Mouse (Mus musculus) kidney, postnatal 36 days (tissue): ENCODE results near the gene Gm11239.
"Not testable (repeated sequence)": the region's sequence is repeated elsewhere in the genome, so short reads cannot be mapped to it uniquely, and the experiment has no call there.

Source experiments
- DNase-seq, 2 experiments: peaks; one replicate each; pipeline ENCODE4 v3.0.0; 2021 to 2022; ENCODE audit warnings: mixed read lengths in 2 of 2

The Gm11239 gene

GRCm38 (mm10) chr4:73668054-73668453 lies at the start of gene Gm11239:
Gene Gm11239 (plus strand): TSS chr4:73668354.
- not testable (repeated sequence) for DNase-seq

DNA sequence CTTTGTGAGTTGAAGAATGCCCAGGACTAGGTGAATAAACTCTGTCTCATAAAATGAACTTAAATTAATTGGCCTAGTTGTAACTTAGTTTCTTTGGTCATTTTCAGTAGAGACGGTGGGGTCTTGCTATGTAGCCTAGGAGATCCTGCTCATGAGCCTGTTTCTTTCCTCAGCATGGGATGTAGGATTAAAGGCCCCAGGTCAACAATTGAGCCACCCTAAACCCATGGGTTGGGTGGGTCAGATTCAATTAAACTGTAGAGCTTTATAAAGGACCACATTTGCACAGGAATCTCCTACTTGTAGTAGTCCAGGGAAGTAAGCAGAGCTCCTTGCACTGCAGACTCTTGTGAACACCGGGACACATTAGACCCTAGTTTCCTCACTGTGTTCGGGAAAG lies 45.5 kb upstream of the Gm11239 start, which contains the start of gene Gm11237:
Gene Gm11237, plus strand, starts transcription at position 301 of the 400 bp plus-strand sequence.
- not testable (repeated sequence) for DNase-seq

GRCm38 (mm10) chr4:73637821-73638220 lies 30.3 kb upstream of the Gm11239 start, which contains the start of gene Gm11236:
Gene Gm11236 (plus strand): TSS chr4:73638121.
- not testable (repeated sequence) for DNase-seq

DNA sequence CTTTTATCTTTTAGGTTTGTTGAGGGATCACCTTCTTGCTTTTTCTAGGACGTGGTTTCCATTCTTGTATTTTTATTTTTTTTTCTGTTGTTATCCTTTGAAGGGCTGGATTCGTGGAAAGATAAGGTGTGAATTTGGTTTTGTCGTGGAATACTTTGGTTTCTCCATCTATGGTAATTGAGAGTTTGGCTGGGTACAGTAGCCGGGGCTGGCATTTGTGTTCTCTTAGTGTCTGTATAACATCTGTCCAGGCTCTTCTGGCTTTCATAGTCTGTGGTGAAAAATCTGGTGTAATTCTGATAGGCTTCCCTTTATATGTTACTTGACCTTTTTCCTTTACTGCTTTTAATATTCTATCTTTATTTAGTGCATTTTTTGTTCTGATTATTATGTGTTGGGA lies 6.3 kb upstream of the Gm11239 start:
- DNase-seq: not testable (repeated sequence)

GRCm38 (mm10) chr4:73683216-73683615 lies 15.1 kb downstream of the Gm11239 start, which contains the start of gene Gm428:
Gene Gm428 (plus strand): TSS chr4:73683516.
- DNase-seq: not testable (repeated sequence)

GRCm38 (mm10) chr4:73718761-73719160 lies 50.6 kb downstream of the Gm11239 start:
- no peak for DNase-seq

DNA sequence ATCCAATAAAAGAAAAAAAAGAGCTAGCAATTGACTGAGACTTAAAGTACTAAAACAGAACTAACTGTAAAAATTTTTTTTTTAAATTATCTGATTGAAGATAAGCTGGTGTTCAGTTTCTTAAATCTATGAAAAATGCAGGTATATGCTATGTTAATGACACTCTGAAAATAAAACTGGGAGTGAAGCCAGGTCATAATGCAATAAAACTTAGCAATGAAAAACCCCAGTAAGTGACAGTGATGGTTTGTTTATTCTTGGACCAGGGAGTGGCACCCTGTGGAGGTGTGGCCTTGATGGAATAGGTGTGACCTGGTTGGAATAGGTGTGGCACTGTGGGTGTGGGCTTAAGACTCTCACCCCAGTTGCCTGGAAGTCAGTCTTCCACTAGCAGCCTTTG lies 51.7 kb downstream of the Gm11239 start:
- DNase-seq: no peak
